ENCODE assay signal across 18 mouse cellular contexts in genomic region chr15:6588192-6588591, GRCm38 (mm10).
A peak's percentile ranks its signal among the peaks of the same experiment; 100 is the strongest.
DNase-seq lines count a peak whose midpoint lies in the region; ATAC-seq lines count a peak whose summit lies in the region.
"Had no signal": no experiment of that assay in that cellular context is flagged by ENCODE, and none has a peak within 500 bp of the region (broad histone marks: within the 10 kb centered on the region; RNA-seq: fewer than 3 reads in every experiment).

No protein-coding gene starts in this region.

- H3K9ac ChIP-seq in embryonic facial prominence, embryonic 11.5 days (replicated peaks; ENCODE audit: low read length) = no peak overlapping the region
- H3K9ac ChIP-seq: heart, embryonic 15.5 days; midbrain, embryonic 13.5 days had no signal

- no peak overlapping the region for H3K4me2 ChIP-seq in embryonic facial prominence, embryonic 11.5 days (ENCODE audit: low read depth, low read length)
- H3K4me2 ChIP-seq: heart, embryonic 15.5 days; midbrain, embryonic 13.5 days had no signal

- H3K27ac ChIP-seq in embryonic facial prominence, embryonic 11.5 days (replicated peaks; ENCODE audit: low read depth, low read length) = no peak overlapping the region
- H3K27ac ChIP-seq in embryonic facial prominence, embryonic 10.5 days (replicated peaks) = no peak overlapping the region
- H3K27ac ChIP-seq: heart, embryonic 15.5 days; hindbrain, embryonic 10.5 days; midbrain, embryonic 13.5 days had no signal

- 57% methylated on average over 7 of the region's 7 CpGs for WGBS in embryonic facial prominence, embryonic 11.5 days
- WGBS in embryonic facial prominence, embryonic 10.5 days = 62% methylated on average over 7 of the region's 7 CpGs

- no peaks in the 10 kb centered on the region for H3K4me1 ChIP-seq in embryonic facial prominence, embryonic 11.5 days (ENCODE audit: control insufficient read depth, insufficient read depth, low read length)
- no peaks in the 10 kb centered on the region for H3K4me1 ChIP-seq in embryonic facial prominence, embryonic 10.5 days
- H3K4me1 ChIP-seq: hindbrain, embryonic 10.5 days; midbrain, embryonic 13.5 days had no signal

- ATAC-seq in embryonic facial prominence, embryonic 11.5 days (replicated peaks; ENCODE audit: insufficient number of reproducible peaks, low FRiP score, low TSS enrichment, low read depth) = no peak
- ATAC-seq: lung, postnatal 0 days; midbrain, embryonic 13.5 days had no signal

- H3K27me3 ChIP-seq in embryonic facial prominence, embryonic 11.5 days (ENCODE audit: control insufficient read depth, insufficient read depth, low read length) = no peaks in the 10 kb centered on the region
- no peaks in the 10 kb centered on the region for H3K27me3 ChIP-seq in embryonic facial prominence, embryonic 10.5 days (replicated peaks; ENCODE audit: low read depth, poor library complexity, severe bottlenecking)
- H3K27me3 ChIP-seq: heart, embryonic 15.5 days; midbrain, embryonic 13.5 days had no signal

- no peaks in the 10 kb centered on the region for H3K9me3 ChIP-seq in embryonic facial prominence, embryonic 11.5 days (replicated peaks; ENCODE audit: control insufficient read depth, low read length)
- no peaks in the 10 kb centered on the region for H3K9me3 ChIP-seq in embryonic facial prominence, embryonic 10.5 days
- H3K9me3 ChIP-seq: heart, embryonic 15.5 days; hindbrain, embryonic 10.5 days; midbrain, embryonic 13.5 days had no signal

- no peak overlapping the region for H3K4me3 ChIP-seq in embryonic facial prominence, embryonic 11.5 days (ENCODE audit: low read depth, low read length)
- H3K4me3 ChIP-seq in embryonic facial prominence, embryonic 10.5 days = no peak overlapping the region
- H3K4me3 ChIP-seq: heart, embryonic 15.5 days; hindbrain, embryonic 10.5 days; midbrain, embryonic 13.5 days had no signal

- DNase-seq in embryonic facial prominence, embryonic 11.5 days (ENCODE audit: low spot score) = peak; percentile 18
- DNase-seq in embryonic facial prominence, embryonic 10.5 days (ENCODE audit: low spot score) = no peak
- DNase-seq in NIH3T3 (ENCODE audit: low read depth) = peak; percentile 20
- DNase-seq in induced T-regulatory cell, adult 2 months (ENCODE audit: low read depth) = peak; percentile 76
- peak; percentile 69 for DNase-seq in thymus, postnatal 25 days
- no peak for DNase-seq in left cerebral cortex, adult 11 months (ENCODE audit: low spot score)
- DNase-seq in MN1 (ENCODE audit: low spot score) = no peak
- DNase-seq in left cerebral cortex, adult 9 months (ENCODE audit: low spot score in 2 of 2) = no peak
- DNase-seq: cerebellum, adult 8-10 months; kidney, adult 2 months; kidney, postnatal 10 days; layer of hippocampus, postnatal 36 days; left cerebral cortex, postnatal 4 days; liver had no signal

- H3K36me3 ChIP-seq in embryonic facial prominence, embryonic 11.5 days (replicated peaks; ENCODE audit: control insufficient read depth, insufficient read depth, low read depth, low read length) = no peaks in the 10 kb centered on the region
- H3K36me3 ChIP-seq in embryonic facial prominence, embryonic 10.5 days (replicated peaks) = no peaks in the 10 kb centered on the region
- H3K36me3 ChIP-seq: heart, embryonic 15.5 days; hindbrain, embryonic 10.5 days; midbrain, embryonic 13.5 days had no signal

Comparison
In these comparisons a context has a peak if more than half of its experiments do, and no peak if none do; other contexts are left out.
1. DNase-seq: peak in embryonic facial prominence, embryonic 11.5 days (single experiment), NIH3T3 (single experiment), induced T-regulatory cell, adult 2 months (single experiment) and thymus, postnatal 25 days (single experiment); none in embryonic facial prominence, embryonic 10.5 days (single experiment), left cerebral cortex, adult 11 months (single experiment), MN1 (single experiment) and left cerebral cortex, adult 9 months (0 of 2).